Mouse (Mus musculus): ENCODE measurements at regions not wholly inside any gene's neighbourhood (a gene's known extent, or its start where the extent isn't known, plus 50 kb on each side); places are given as distances from the start of the nearest gene placed in this dataset.

DNA sequence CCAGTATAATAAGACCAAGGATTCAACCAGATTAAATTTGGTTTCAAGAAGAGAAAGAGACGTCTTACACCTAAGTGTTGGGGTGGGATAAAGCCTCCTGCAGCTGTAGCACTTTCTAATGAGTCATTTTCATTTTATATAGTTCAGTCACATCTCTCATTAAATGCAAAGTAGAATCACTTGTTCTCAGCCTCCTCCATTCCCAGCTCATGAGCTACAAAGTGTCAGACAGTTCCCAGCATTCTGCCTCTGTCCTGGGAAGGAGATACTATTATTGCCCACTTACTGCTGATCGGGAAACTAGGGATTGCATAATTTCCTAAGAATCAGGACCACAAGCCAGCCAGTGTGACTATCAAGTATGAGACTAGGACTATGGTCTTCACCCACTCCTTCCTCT lies 158.9 kb downstream of the Tph2 start:
- WGBS = 81% methylated on average over 2 of the region's 2 CpGs
- ATAC-seq (ENCODE audit: low FRiP score) = no peak
- H3K4me1 ChIP-seq = no peaks in the 10 kb centered on the region
- H3K4me3 ChIP-seq (replicated peaks) = no peak overlapping the region
- no peaks in the 10 kb centered on the region for H3K27me3 ChIP-seq (replicated peaks)
- no peak overlapping the region for H3K27ac ChIP-seq (replicated peaks)
- H3K9me3 ChIP-seq (replicated peaks) = no peaks in the 10 kb centered on the region
- H3K36me3 ChIP-seq = no peaks in the 10 kb centered on the region
- H3K9ac ChIP-seq (replicated peaks) = no peak overlapping the region
- H3K4me2 ChIP-seq = no peak overlapping the region

GRCm38 (mm10) chr10:115019443-115019842 lies 165.4 kb downstream of the Tph2 start:
- 68% methylated on average over 9 of the region's 9 CpGs for WGBS
- Histone ChIP-seq H3K36me3 (no peaks in the 10 kb centered on the region), H3K4me3 (replicated peaks) (no peak overlapping the region), H3K4me2 (no peak overlapping the region), H3K27me3 (replicated peaks) (no peaks in the 10 kb centered on the region), H3K9me3 (replicated peaks) (no peaks in the 10 kb centered on the region), H3K4me1 (no peaks in the 10 kb centered on the region), H3K9ac (replicated peaks) (no peak overlapping the region), H3K27ac (replicated peaks) (no peak overlapping the region)
- no peak for ATAC-seq (ENCODE audit: low FRiP score)

DNA sequence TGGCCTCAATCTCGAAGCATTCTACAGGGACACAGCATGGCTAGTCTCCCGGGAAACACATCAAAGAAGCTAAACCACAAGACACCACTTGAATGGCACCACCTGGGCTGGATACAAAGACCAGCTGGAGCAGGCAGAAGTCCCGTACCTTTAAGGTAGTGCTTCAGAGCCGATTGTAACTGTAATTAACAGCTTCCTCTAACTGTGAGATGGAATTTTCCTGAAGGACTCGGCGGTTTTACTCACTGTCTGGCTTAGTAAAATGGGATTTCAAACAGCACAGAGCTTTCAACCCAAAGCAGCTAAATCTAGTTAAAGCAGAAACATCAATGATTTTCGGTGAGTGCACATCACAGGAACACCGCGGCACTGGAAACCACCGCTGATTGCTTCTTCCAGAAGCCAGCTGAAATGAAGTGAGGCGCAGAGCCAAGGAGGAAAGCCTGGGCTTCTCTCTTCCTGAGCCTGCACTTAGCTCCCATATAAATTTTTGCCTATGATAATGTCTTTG lies 171.3 kb downstream of the Tph2 start:
- ATAC-seq (ENCODE audit: low FRiP score) = peak; percentile 50; the same call in 1 of the 2 replicates
- H3K36me3 ChIP-seq = no peaks in the 10 kb centered on the region
- H3K9ac ChIP-seq (replicated peaks) = 0 out of 2 replicates have a peak overlapping the region, but pooled peaks have one; percentile 4
- 16% methylated on average over 11 of the region's 11 CpGs for WGBS
- H3K27ac ChIP-seq (replicated peaks) = 0 out of 2 replicates have a peak overlapping the region, but pooled peaks have one; percentile 6
- H3K9me3 ChIP-seq (replicated peaks) = no peaks in the 10 kb centered on the region
- no peaks in the 10 kb centered on the region for H3K27me3 ChIP-seq (replicated peaks)
- H3K4me1 ChIP-seq = peaks cover 14% of the 10 kb centered on the region
- peak overlapping the region; percentile 41 for H3K4me2 ChIP-seq
- H3K4me3 ChIP-seq (replicated peaks) = peak overlapping the region; percentile 11

DNA sequence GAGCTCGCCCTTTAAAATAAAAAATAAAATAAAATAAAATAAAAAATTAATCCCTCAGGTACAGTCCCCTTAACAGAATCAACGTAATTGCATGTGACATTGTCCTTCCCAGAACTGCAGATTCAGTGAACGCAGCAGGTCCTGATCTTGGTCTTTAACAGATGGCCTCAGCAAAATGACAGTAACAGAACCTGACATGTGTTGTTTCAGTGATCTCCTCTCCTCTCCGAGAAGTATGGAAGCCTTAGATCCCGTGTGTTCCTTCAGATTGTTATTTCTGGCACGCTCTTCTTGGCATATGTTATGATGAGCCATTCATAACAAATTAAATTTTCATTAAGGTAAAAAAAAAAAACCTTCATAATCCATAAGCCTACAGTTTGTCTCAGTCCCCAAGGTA lies 171.9 kb downstream of the Tph2 start:
- no peaks in the 10 kb centered on the region for H3K27me3 ChIP-seq (replicated peaks)
- no peaks in the 10 kb centered on the region for H3K9me3 ChIP-seq (replicated peaks)
- no peaks in the 10 kb centered on the region for H3K36me3 ChIP-seq
- H3K4me3 ChIP-seq (replicated peaks) = no peak overlapping the region
- ATAC-seq (ENCODE audit: low FRiP score) = no peak
- H3K4me1 ChIP-seq = peaks cover 14% of the 10 kb centered on the region
- 59% methylated on average over 6 of the region's 6 CpGs for WGBS
- peak overlapping the region; percentile 41 for H3K4me2 ChIP-seq
- no peak overlapping the region for H3K9ac ChIP-seq (replicated peaks)
- 0 out of 2 replicates have a peak overlapping the region, but pooled peaks have one; percentile 6 for H3K27ac ChIP-seq (replicated peaks)

DNA sequence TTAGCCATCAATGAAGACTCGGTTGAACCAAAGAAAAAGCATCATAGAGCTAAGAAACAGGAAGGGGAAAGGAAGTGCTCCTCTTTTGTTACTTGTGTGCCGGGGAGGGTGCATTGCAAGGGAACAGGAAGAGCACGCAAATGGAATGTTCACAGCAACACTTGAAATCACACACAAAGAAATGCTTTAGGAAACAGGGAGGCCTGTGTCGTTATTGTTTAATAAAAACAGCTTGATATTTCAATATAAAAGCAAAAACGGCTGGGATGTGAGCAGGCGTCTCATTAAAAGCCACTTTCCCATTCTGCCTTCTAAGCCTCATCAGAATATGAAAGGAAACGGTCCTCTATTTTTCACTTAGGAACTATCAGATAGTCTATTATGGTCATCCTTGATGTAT lies 172.5 kb downstream of the Tph2 start:
- 49% methylated on average over 7 of the region's 7 CpGs for WGBS
- Histone ChIP-seq H3K36me3 (no peaks in the 10 kb centered on the region), H3K4me3 (replicated peaks) (no peak overlapping the region), H3K27me3 (replicated peaks) (no peaks in the 10 kb centered on the region), H3K9me3 (replicated peaks) (no peaks in the 10 kb centered on the region), H3K9ac (replicated peaks) (no peak overlapping the region), H3K4me1 (peaks cover 14% of the 10 kb centered on the region), H3K4me2 (no peak overlapping the region), H3K27ac (replicated peaks) (no peak overlapping the region)
- no peak for ATAC-seq (ENCODE audit: low FRiP score)

- Histone ChIP-seq H3K4me2 (no peak overlapping the region), H3K9ac (replicated peaks) (no peak overlapping the region), H3K4me1 (peaks cover 14% of the 10 kb centered on the region), H3K27me3 (replicated peaks) (no peaks in the 10 kb centered on the region), H3K4me3 (replicated peaks) (no peak overlapping the region), H3K9me3 (replicated peaks) (no peaks in the 10 kb centered on the region), H3K27ac (replicated peaks) (no peak overlapping the region), H3K36me3 (no peaks in the 10 kb centered on the region)
- 86% methylated on average over 3 of the region's 3 CpGs for WGBS
- no peak for ATAC-seq (ENCODE audit: low FRiP score)
Observed at GRCm38 (mm10) chr10:115011911-115012310, 172.9 kb downstream of the Tph2 start.

GRCm38 (mm10) chr10:114996400-114996799 lies 188.4 kb downstream of the Tph2 start:
- no peaks in the 10 kb centered on the region for H3K27me3 ChIP-seq (replicated peaks)
- H3K9ac ChIP-seq (replicated peaks) = no peak overlapping the region
- no peaks in the 10 kb centered on the region for H3K36me3 ChIP-seq
- 80% methylated on average over 3 of the region's 3 CpGs for WGBS
- ATAC-seq (ENCODE audit: low FRiP score) = no peak
- H3K4me2 ChIP-seq = no peak overlapping the region
- H3K4me3 ChIP-seq (replicated peaks) = no peak overlapping the region
- H3K9me3 ChIP-seq (replicated peaks) = no peaks in the 10 kb centered on the region
- H3K4me1 ChIP-seq = no peaks in the 10 kb centered on the region
- no peak overlapping the region for H3K27ac ChIP-seq (replicated peaks)

DNA sequence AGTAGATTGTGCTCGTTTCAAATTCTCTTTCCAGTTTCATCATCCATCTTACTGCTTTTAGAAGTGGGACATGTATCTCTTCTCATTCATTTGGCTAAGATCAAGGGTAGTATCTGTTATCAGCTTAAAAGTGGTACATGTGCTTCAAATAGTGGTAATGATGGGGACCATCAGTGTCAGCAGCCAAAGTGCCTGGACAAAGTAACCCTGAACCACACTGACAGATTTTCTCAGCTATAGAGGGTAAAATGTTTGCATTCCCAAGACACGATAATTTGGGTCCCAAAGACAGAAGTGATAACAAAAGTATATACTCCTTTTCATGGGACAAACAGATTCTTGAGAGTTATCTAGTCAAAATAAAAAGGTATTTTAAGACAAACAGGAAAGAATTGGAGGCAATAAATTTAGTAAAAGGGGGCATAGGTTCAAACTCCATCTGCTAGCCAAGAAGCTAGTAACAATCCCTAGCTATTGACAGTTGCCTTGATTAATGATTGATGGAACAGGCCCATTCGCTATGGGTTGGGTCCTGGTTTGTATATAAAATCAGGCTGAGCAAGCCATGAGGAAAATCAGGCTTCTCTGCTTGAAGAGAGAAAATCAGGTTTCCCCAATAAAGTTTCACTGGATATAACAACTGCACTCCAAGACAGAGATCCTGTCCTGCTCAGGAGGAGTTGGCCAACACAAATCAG lies 189.5 kb downstream of the Tph2 start:
- no peaks in the 10 kb centered on the region for H3K36me3 ChIP-seq
- WGBS = 70% methylated on average over 3 of the region's 3 CpGs
- no peaks in the 10 kb centered on the region for H3K9me3 ChIP-seq (replicated peaks)
- no peak overlapping the region for H3K4me3 ChIP-seq (replicated peaks)
- no peak overlapping the region for H3K4me2 ChIP-seq
- H3K27ac ChIP-seq (replicated peaks) = no peak overlapping the region
- ATAC-seq (ENCODE audit: low FRiP score) = no peak
- H3K4me1 ChIP-seq = no peaks in the 10 kb centered on the region
- H3K27me3 ChIP-seq (replicated peaks) = no peaks in the 10 kb centered on the region
- H3K9ac ChIP-seq (replicated peaks) = no peak overlapping the region

- 92% methylated on average over 8 of the region's 8 CpGs for WGBS
- H3K27me3 ChIP-seq (replicated peaks) = no peaks in the 10 kb centered on the region
- H3K4me1 ChIP-seq = no peaks in the 10 kb centered on the region
Observed at GRCm38 (mm10) chr10:114988453-114989226, 186.5 kb upstream of the Trhde start.

DNA sequence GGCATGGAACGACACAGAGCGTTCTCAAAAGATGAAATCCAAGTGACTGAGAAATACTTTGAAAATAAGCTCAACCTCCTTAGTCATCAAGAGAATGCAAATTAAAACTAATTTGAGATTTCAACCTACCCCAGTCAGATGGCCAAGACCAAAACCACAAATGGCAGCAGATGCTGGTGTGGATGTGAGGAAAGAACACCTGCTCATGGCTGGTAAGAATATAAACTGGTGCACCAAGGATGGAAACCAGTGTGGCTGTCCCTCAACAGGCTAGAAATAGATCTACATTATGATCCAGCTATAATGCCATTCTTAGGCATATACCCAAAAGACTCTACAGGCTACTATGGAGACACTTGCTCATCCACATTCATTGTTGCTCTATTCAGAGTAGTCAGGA lies 170.3 kb upstream of the Trhde start:
- no peak overlapping the region for H3K4me2 ChIP-seq
- H3K4me3 ChIP-seq (replicated peaks) = no peak overlapping the region
- H3K9ac ChIP-seq (replicated peaks) = no peak overlapping the region
- no peaks in the 10 kb centered on the region for H3K4me1 ChIP-seq
- no peak for ATAC-seq (ENCODE audit: low FRiP score)
- H3K36me3 ChIP-seq = no peaks in the 10 kb centered on the region
- H3K27ac ChIP-seq (replicated peaks) = no peak overlapping the region
- no peaks in the 10 kb centered on the region for H3K27me3 ChIP-seq (replicated peaks)
- no peaks in the 10 kb centered on the region for H3K9me3 ChIP-seq (replicated peaks)
- WGBS = 93% methylated on average over 2 of the region's 2 CpGs

More at GRCm38 (mm10) chr10:114988453-114989226, 186.5 kb upstream of the Trhde start:
- Histone ChIP-seq H3K9me3 (replicated peaks) (no peaks in the 10 kb centered on the region), H3K36me3 (no peaks in the 10 kb centered on the region), H3K9ac (replicated peaks) (no peak overlapping the region), H3K27ac (replicated peaks) (no peak overlapping the region), H3K4me2 (no peak overlapping the region), H3K4me3 (replicated peaks) (no peak overlapping the region)
- no peak for ATAC-seq (ENCODE audit: low FRiP score)

- Histone ChIP-seq H3K27ac (replicated peaks) (no peak overlapping the region), H3K9ac (replicated peaks) (no peak overlapping the region), H3K27me3 (replicated peaks) (no peaks in the 10 kb centered on the region), H3K4me1 (no peaks in the 10 kb centered on the region), H3K4me3 (replicated peaks) (no peak overlapping the region), H3K36me3 (no peaks in the 10 kb centered on the region), H3K9me3 (replicated peaks) (no peaks in the 10 kb centered on the region), H3K4me2 (no peak overlapping the region)
- 81% methylated on average over 2 of the region's 2 CpGs for WGBS
- no peak for ATAC-seq (ENCODE audit: low FRiP score)
Observed at GRCm38 (mm10) chr10:114963656-114964055, 161.5 kb upstream of the Trhde start.

DNA sequence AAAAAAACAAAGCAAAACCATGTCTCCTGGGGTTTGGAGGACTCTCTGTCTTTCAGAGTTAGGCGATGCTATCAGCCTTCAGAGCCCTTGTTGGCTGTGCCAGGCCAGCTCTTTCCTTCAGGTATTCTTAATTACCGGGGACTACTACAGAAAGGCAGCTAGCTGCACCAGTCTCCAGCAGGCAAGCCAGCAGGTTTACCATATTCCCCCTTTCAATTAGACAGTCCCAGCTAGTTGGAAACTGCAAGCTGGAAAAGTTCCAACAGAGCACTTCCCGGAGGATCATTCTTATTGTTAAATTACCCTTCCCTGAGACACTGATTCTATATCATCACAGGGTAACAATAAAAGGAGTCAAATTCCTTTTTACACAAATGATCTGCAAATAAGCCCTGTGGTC lies 155.8 kb upstream of the Trhde start:
- Histone ChIP-seq H3K36me3 (no peaks in the 10 kb centered on the region), H3K4me3 (replicated peaks) (no peak overlapping the region), H3K4me1 (peaks cover 8% of the 10 kb centered on the region), H3K27me3 (replicated peaks) (no peaks in the 10 kb centered on the region), H3K9me3 (replicated peaks) (no peaks in the 10 kb centered on the region), H3K27ac (replicated peaks) (no peak overlapping the region), H3K9ac (replicated peaks) (no peak overlapping the region), H3K4me2 (no peak overlapping the region)
- ATAC-seq (ENCODE audit: low FRiP score) = no peak
- WGBS = 29% methylated on average over 3 of the region's 3 CpGs

All from neural tube, embryonic 15.5 days (tissue).